Mouse (Mus musculus) liver, postnatal 0 days (tissue): ENCODE measurements around the gene Elmo1. TPM values are rescaled to one million over a fixed set of nuclear protein-coding genes. Genes with fewer than 3 reads are reported as not detected.

ENCODE experiments used
- ATAC-seq: fragments of 200-750 bp; cut with Nextera tagmentation; 2 replicates; pipeline ENCODE4 v1.8.0; 2017; ENCODE audit warnings: mild to moderate bottlenecking, moderate library complexity
- DNase-seq: peaks from one replicate; pipeline ENCODE4 v3.0.0-alpha.2; 2016
- H3K27ac ChIP-seq: fragments of 300-500 bp; sonication (generic); 2 replicates; pipeline ENCODE4 v1.5.1; 2014; ENCODE audit warnings: antibody characterized with exemption, moderate library complexity, mild to moderate bottlenecking, low read depth
- H3K27me3 ChIP-seq: fragments of 300-500 bp; sonication (generic); 2 replicates; pipeline ENCODE4 v1.6.1; 2014; ENCODE audit warnings: low read length, control low read depth, mixed read lengths; ENCODE audit not compliant: insufficient read depth
- H3K36me3 ChIP-seq: fragments of 300-500 bp; sonication (generic); replicated peaks from 2 replicates; pipeline ENCODE4 v1.6.1; 2014; ENCODE audit warnings: mild to moderate bottlenecking, control low read depth, low read length, moderate library complexity, mixed read lengths; ENCODE audit not compliant: insufficient read depth
- H3K4me1 ChIP-seq: fragments of 300-500 bp; sonication (generic); 2 replicates; pipeline ENCODE4 v1.6.1; 2014; ENCODE audit warnings: antibody characterized with exemption, mild to moderate bottlenecking, control low read depth; ENCODE audit not compliant: insufficient read depth
- H3K4me2 ChIP-seq: fragments of 300-500 bp; sonication (generic); 2 replicates; pipeline ENCODE4 v1.6.1; 2014; ENCODE audit warnings: low read depth, mild to moderate bottlenecking, low read length, moderate library complexity, mixed read lengths
- H3K4me3 ChIP-seq: fragments of 300-500 bp; sonication (generic); 2 replicates; pipeline ENCODE4 v1.5.1; 2014; ENCODE audit warnings: low read depth, low read length
- H3K9ac ChIP-seq: fragments of 300-500 bp; sonication (generic); replicated peaks from 2 replicates; pipeline ENCODE4 v1.6.1; 2014; ENCODE audit warnings: mild to moderate bottlenecking, moderate library complexity
- H3K9me3 ChIP-seq: fragments of 300-500 bp; sonication (generic); 2 replicates; pipeline ENCODE4 v1.6.1; 2016; ENCODE audit warnings: mild to moderate bottlenecking, control low read depth, low read length, mixed read lengths
- CTCF ChIP-seq: sonication (generic); IDR thresholded peaks from 2 replicates; pipeline ENCODE4 v1.5.1; 2016; ENCODE audit warnings: antibody characterized with exemption, low read depth
- EP300 ChIP-seq: IDR thresholded peaks from 2 replicates; pipeline ENCODE4 v1.6.1; 2016; ENCODE audit warnings: antibody characterized with exemption, low read depth, mild to moderate bottlenecking
- WGBS: fragments of 180-500 bp; shearing (Covaris S2); extraction: QIAGEN DNeasy Blood & Tissue Kit; methylation state at CpG from one replicate; pipeline ENCODE4 v1.1.7; 2014; ENCODE audit not compliant: insufficient replicate concordance; 5-methylcytosine and 5-hydroxymethylcytosine counted together
- polyA plus RNA-seq: library from polyadenylated mRNA; unstranded; fragments of >200 nt; fragmentation: Nextera tagmentation; extraction: Ambion mirVana; gene quantifications from 2 replicates; pipeline ENCODE4 v1.2.1, GENCODE M21; 2015

Gene Elmo1
- polyA plus RNA-seq, 1 experiment from 2014 or later: 3.1 TPM

- H3K9me3 ChIP-seq: no peaks in the 10 kb centered on the region
- DNase-seq (no peak), ATAC-seq (no peak)
- no peaks in the 10 kb centered on the region; the same call in 1 of the 2 replicates for H3K36me3 ChIP-seq
- H3K27me3 ChIP-seq: no peaks in the 10 kb centered on the region
- H3K4me2 ChIP-seq: no peak overlapping the region
- H3K4me1 ChIP-seq: no peaks in the 10 kb centered on the region
- H3K9ac ChIP-seq: no peak overlapping the region
- H3K4me3 ChIP-seq: no peak overlapping the region
- TF ChIP-seq CTCF: no peak
- TF ChIP-seq EP300: no peak
- WGBS: 63% methylated on average over 1 of the region's 1 CpGs
- no peak overlapping the region for H3K27ac ChIP-seq
Observed at GRCm38 (mm10) chr13:20601421-20601820, 511.0 kb downstream of the Elmo1 start.

GRCm38 (mm10) chr13:20606891-20607290, 516.5 kb downstream of the Elmo1 start:
- no peak for DNase-seq
- ATAC-seq: no peak
- H3K27ac ChIP-seq: no peak overlapping the region
- 84% methylated on average over 3 of the region's 3 CpGs for WGBS
- H3K27me3 ChIP-seq: no peaks in the 10 kb centered on the region
- H3K4me1 ChIP-seq: no peaks in the 10 kb centered on the region
- no peaks in the 10 kb centered on the region for H3K9me3 ChIP-seq
- no peak overlapping the region for H3K4me3 ChIP-seq
- no peak for TF ChIP-seq EP300
- no peak for TF ChIP-seq CTCF
- no peak overlapping the region for H3K4me2 ChIP-seq
- no peaks in the 10 kb centered on the region; the same call in 1 of the 2 replicates for H3K36me3 ChIP-seq
- H3K9ac ChIP-seq: no peak overlapping the region

DNA sequence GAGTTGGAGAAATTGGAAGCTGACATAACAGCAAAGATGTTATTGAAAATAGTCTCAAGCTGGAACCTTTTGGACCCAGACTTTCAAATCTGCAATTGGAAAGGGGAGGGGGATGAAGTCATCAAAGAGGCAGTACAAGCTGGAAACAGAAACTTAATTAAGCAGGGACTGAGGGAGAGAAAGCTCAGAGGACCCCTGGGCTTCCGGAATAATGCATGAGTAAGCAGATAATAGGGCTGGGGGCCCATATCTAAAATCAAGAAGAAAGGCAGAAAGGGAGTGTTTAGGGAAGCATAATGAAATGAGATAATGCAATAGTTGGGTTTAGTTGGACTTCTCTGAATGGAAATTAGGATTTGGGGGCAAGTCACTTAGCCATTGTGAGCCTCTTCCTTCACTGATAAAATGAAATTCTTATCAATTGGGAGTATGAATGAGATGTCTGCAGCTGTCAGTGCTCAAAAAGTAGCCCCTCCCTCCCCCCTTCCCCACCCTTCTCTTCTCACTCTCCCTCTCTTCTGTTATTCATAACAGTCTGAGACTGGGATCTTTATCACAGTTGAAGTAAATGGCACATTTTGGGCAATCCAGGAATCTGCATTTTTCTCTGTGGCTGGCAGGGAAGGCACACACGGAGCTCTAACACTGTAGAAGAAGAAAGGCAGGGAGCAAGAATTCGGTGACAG, 518.8 kb downstream of the Elmo1 start:
- H3K9me3 ChIP-seq: no peaks in the 10 kb centered on the region
- DNase-seq (no peak), ATAC-seq (no peak)
- H3K27me3 ChIP-seq: no peaks in the 10 kb centered on the region
- no peak overlapping the region for H3K9ac ChIP-seq
- no peaks in the 10 kb centered on the region for H3K4me1 ChIP-seq
- H3K4me3 ChIP-seq: no peak overlapping the region
- 53% methylated on average over 3 of the region's 3 CpGs for WGBS
- TF ChIP-seq CTCF: no peak
- no peak for TF ChIP-seq EP300
- H3K36me3 ChIP-seq: no peaks in the 10 kb centered on the region; the same call in 1 of the 2 replicates
- no peak overlapping the region for H3K27ac ChIP-seq
- no peak overlapping the region for H3K4me2 ChIP-seq

DNA sequence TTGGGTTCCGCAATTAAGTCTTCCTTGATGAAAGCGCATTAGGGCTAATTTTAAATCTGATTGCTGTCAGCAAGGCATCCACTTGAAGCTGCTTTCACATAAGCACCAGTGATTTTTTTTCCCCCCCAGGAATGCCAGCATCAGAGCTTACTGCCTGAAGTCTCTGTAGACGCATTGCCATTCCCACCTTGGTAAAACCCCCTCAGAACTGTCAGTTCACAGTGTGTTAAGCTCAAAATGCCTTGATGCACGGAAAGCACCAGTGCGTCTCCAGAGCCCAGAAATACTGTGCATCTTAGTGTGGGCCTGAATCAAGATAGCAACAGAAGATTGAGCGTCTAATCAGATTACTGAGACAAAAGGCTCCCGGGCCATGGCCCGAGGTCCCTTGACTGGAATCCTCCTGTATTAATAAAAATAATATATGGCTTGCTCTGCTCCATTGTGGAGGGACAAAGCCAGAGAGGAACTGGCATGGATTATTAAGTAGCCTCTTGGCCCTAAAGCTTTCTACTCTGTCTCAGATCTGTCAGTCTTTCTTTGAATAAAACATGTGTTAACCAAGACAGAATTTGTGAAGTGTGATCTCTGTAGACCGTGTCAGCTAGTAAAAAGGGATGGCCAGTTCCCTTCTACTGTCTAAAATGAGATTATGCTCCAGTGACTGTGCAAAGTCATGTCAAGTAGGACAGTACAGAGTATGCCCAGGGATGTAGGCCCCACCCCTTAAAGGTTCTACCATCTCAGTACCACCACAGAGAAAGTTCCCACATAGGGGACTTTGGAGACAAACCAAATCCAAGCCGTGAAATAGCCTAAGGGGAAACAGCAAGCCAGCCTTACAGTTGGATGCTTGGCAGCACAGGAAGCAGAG, 525.4 kb downstream of the Elmo1 start:
- DNase-seq: no peak
- Histone ChIP-seq H3K27ac (no peak overlapping the region), H3K27me3 (no peaks in the 10 kb centered on the region), H3K9me3 (no peaks in the 10 kb centered on the region), H3K4me1 (no peaks in the 10 kb centered on the region), H3K36me3 (no peaks in the 10 kb centered on the region), H3K4me3 (no peak overlapping the region), H3K4me2 (no peak overlapping the region), H3K9ac (no peak overlapping the region)
- WGBS: 84% methylated on average over 10 of the region's 10 CpGs
- no peak for ATAC-seq
- TF ChIP-seq CTCF: no peak
- no peak for TF ChIP-seq EP300

DNA sequence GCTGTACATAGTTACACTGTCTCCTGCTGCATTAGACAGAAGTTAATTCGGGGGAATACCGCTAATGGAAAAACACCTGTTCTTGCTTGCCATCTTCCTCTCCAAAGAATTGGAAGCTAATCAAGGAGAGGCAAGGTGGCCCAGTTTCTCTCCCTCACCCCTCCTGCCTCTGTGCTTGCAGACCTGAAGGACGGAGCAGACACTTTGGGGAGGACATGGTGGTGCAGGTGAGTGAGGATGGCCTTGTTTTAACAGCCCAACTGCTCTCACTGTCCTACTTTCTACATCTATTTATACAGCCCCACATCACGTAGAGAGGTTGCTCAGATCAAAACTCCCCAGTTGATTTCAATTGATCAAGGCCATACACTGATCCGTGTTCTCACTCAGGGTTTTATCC, 529.5 kb downstream of the Elmo1 start:
- Histone ChIP-seq H3K4me3 (no peak overlapping the region), H3K9ac (no peak overlapping the region), H3K27ac (no peak overlapping the region), H3K4me2 (no peak overlapping the region), H3K27me3 (no peaks in the 10 kb centered on the region), H3K4me1 (no peaks in the 10 kb centered on the region), H3K36me3 (no peaks in the 10 kb centered on the region), H3K9me3 (no peaks in the 10 kb centered on the region)
- whole genome bisulfite sequencing: 80% methylated on average over 5 of the region's 5 CpGs
- DNase-seq (no peak), ATAC-seq (no peak)
- TF ChIP-seq EP300 (no peak), CTCF (no peak)

DNA sequence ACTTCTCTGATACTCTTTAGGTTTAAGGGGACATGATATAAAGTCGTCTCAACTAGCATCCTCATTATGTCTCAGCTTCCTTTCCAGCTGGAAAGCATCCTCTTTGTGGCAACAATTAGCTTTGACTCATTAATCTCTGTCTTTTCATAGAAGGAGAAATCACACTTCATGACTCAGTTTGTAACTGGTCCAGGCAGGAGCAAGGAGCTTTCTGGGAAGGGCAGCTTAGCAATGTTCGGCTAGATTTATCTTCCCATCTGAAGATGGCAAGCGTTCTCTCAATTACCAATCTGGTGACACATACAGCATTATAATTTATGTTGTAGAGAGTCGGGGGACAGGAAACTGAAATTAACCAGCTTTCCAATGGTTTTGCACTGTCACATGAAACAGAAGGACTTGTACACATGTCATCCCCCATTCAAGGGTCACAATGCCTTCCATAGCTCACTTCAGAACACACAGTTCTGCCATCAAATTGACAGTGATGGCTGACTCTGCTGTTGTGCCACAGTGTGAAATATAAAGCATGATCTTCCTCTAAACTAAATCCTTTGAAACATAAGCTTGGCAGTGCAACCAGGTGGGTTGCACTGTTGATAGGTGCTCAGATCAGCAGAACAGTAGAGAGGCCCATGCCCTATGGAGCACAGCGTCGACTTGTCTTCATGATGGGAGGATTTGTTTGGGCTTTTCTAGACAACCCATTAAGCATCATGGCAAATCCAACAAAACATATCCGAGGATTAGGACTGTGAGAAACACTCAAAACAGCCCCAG, 532.9 kb downstream of the Elmo1 start:
- H3K4me3 ChIP-seq: no peak overlapping the region
- H3K27ac ChIP-seq: no peak overlapping the region
- ATAC-seq: no peak
- H3K36me3 ChIP-seq: no peaks in the 10 kb centered on the region
- DNase-seq: no peak
- 67% methylated on average over 7 of the region's 7 CpGs for WGBS
- no peaks in the 10 kb centered on the region for H3K4me1 ChIP-seq
- H3K9me3 ChIP-seq: no peaks in the 10 kb centered on the region
- no peak overlapping the region for H3K4me2 ChIP-seq
- H3K9ac ChIP-seq: no peak overlapping the region
- H3K27me3 ChIP-seq: no peaks in the 10 kb centered on the region
- no peak for TF ChIP-seq EP300
- no peak for TF ChIP-seq CTCF
